Mouse (Mus musculus) intestine, embryonic 14.5 days (tissue): ENCODE measurements around the gene Tssk4. TPM values are rescaled to one million over a fixed set of nuclear protein-coding genes. Genes with fewer than 3 reads are reported as not detected.

Experiments
- ATAC-seq: fragments of 200-750 bp; cut with Nextera tagmentation; replicated peaks from 2 replicates; pipeline ENCODE4 v1.8.0; 2017; ENCODE audit warnings: low read depth, moderate number of reproducible peaks, moderate TSS enrichment, moderate library complexity; ENCODE audit not compliant: low FRiP score, low TSS enrichment
- DNase-seq: peaks from one replicate; pipeline ENCODE4 v3.0.0-alpha.2; 2018; ENCODE audit warnings: low spot score
- H3K27ac ChIP-seq: fragments of 300-500 bp; sonication (generic); 2 replicates; pipeline ENCODE4 v1.5.1; 2014; ENCODE audit warnings: low read depth, mild to moderate bottlenecking, control low read depth
- H3K27me3 ChIP-seq: fragments of 300-500 bp; sonication (generic); replicated peaks from 2 replicates; pipeline ENCODE4 v1.6.1; 2014; ENCODE audit warnings: low read length, control low read depth; ENCODE audit not compliant: control insufficient read depth, insufficient read depth
- H3K36me3 ChIP-seq: fragments of 300-500 bp; sonication (generic); 2 replicates; pipeline ENCODE4 v1.6.1; 2014; ENCODE audit warnings: low read length, control low read depth; ENCODE audit not compliant: control insufficient read depth, insufficient read depth
- H3K4me1 ChIP-seq: fragments of 300-500 bp; sonication (generic); replicated peaks from 2 replicates; pipeline ENCODE4 v1.6.1; 2014; ENCODE audit warnings: low read length, control low read depth, mixed read lengths; ENCODE audit not compliant: control insufficient read depth, insufficient read depth
- H3K4me2 ChIP-seq: fragments of 300-500 bp; sonication (generic); 2 replicates; pipeline ENCODE4 v1.6.1; 2014; ENCODE audit warnings: low read length
- H3K4me3 ChIP-seq: fragments of 300-500 bp; sonication (generic); 2 replicates; pipeline ENCODE4 v1.5.1; 2014; ENCODE audit warnings: low read depth, low read length, control low read depth, mixed read lengths
- H3K9ac ChIP-seq: fragments of 300-500 bp; sonication (generic); 2 replicates; pipeline ENCODE4 v1.6.1; 2014; ENCODE audit warnings: mild to moderate bottlenecking, low read length
- H3K9me3 ChIP-seq: fragments of 300-500 bp; sonication (generic); 2 replicates; pipeline ENCODE4 v1.6.1; 2016; ENCODE audit warnings: low read length, control low read depth; ENCODE audit not compliant: control insufficient read depth
- WGBS: fragments of 180-500 bp; shearing (Covaris S2); extraction: QIAGEN DNeasy Blood & Tissue Kit; methylation state at CpG from one replicate; pipeline ENCODE4 v1.1.7; 2014; 5-methylcytosine and 5-hydroxymethylcytosine counted together
- polyA plus RNA-seq: library from polyadenylated mRNA; unstranded; fragments of >200 nt; fragmentation: Nextera tagmentation; extraction: Ambion mirVana; gene quantifications from 2 replicates; pipeline ENCODE4 v1.2.1, GENCODE M21; 2014

Gene Tssk4
- polyA plus RNA-seq, 1 experiment from 2014 or later, result 1.9 TPM

GRCm38 (mm10) chr14:55615876-55616275, 34.1 kb upstream of the Tssk4 start:
- 44% methylated on average over 2 of the region's 2 CpGs for WGBS
- ATAC-seq, result no peak

GRCm38 (mm10) chr14:55616844-55617243, 33.1 kb upstream of the Tssk4 start:
- no peak for ATAC-seq
- H3K27me3 ChIP-seq, result no peaks in the 10 kb centered on the region
- no peak overlapping the region for H3K4me2 ChIP-seq
- H3K4me3 ChIP-seq, result no peak overlapping the region
- H3K36me3 ChIP-seq, result no peaks in the 10 kb centered on the region
- no peak overlapping the region for H3K9ac ChIP-seq
- WGBS, result 81% methylated on average over 2 of the region's 2 CpGs
- no peaks in the 10 kb centered on the region for H3K9me3 ChIP-seq
- H3K4me1 ChIP-seq, result no peaks in the 10 kb centered on the region; the same call in 1 of the 2 replicates
- DNase-seq, result no peak
- no peak overlapping the region for H3K27ac ChIP-seq

More at GRCm38 (mm10) chr14:55615876-55616275, 34.1 kb upstream of the Tssk4 start:
- Histone ChIP-seq H3K4me1 (no peaks in the 10 kb centered on the region; the same call in 1 of the 2 replicates), H3K4me3 (no peak overlapping the region), H3K9ac (no peak overlapping the region), H3K27me3 (no peaks in the 10 kb centered on the region), H3K27ac (no peak overlapping the region), H3K4me2 (no peak overlapping the region), H3K9me3 (no peaks in the 10 kb centered on the region), H3K36me3 (no peaks in the 10 kb centered on the region)
- no peak for DNase-seq

GRCm38 (mm10) chr14:55617822-55618221, 32.2 kb upstream of the Tssk4 start, which contains the start of gene Rec8:
TSS of gene Rec8 (plus strand) at chr14:55618037.
- peak within 1 kb of the TSS; percentile 25 for H3K4me3 ChIP-seq
- 8% methylated on average over 21 of the region's 21 CpGs for WGBS
- no peaks in the 10 kb centered on the region for H3K9me3 ChIP-seq
- H3K27me3 ChIP-seq, result no peaks in the 10 kb centered on the region
- peak within 1 kb of the TSS; percentile 43 for H3K4me2 ChIP-seq
- peak; percentile 66 for DNase-seq
- ATAC-seq, result peak; percentile 88
- H3K27ac ChIP-seq, result no peak within 1 kb of the TSS
- no peak within 1 kb of the TSS for H3K9ac ChIP-seq
- no peaks in the 10 kb centered on the region; the same call in 1 of the 2 replicates for H3K4me1 ChIP-seq
- H3K36me3 ChIP-seq, result no peaks in the 10 kb centered on the region

- H3K27me3 ChIP-seq, result no peaks in the 10 kb centered on the region
- H3K4me1 ChIP-seq, result no peaks in the 10 kb centered on the region; the same call in 1 of the 2 replicates
- WGBS, result 43% methylated on average over 22 of the region's 22 CpGs
- ATAC-seq, result no peak
- H3K27ac ChIP-seq, result no peak overlapping the region
- H3K9ac ChIP-seq, result no peak overlapping the region
- H3K9me3 ChIP-seq, result no peaks in the 10 kb centered on the region
- H3K36me3 ChIP-seq, result no peaks in the 10 kb centered on the region
- H3K4me2 ChIP-seq, result peak overlapping the region; percentile 43
- H3K4me3 ChIP-seq, result peak overlapping the region; percentile 25
- no peak for DNase-seq
Observed at GRCm38 (mm10) chr14:55618486-55619195, 31.3 kb upstream of the Tssk4 start.

- H3K9ac ChIP-seq, result no peak overlapping the region
- DNase-seq (no peak), ATAC-seq (no peak)
- H3K4me3 ChIP-seq, result no peak overlapping the region
- no peaks in the 10 kb centered on the region for H3K9me3 ChIP-seq
- no peaks in the 10 kb centered on the region for H3K4me1 ChIP-seq
- no peak overlapping the region for H3K4me2 ChIP-seq
- no peaks in the 10 kb centered on the region for H3K27me3 ChIP-seq
- no peak overlapping the region for H3K27ac ChIP-seq
- WGBS, result 81% methylated on average over 27 of the region's 27 CpGs
- H3K36me3 ChIP-seq, result peaks cover 93% of the 10 kb centered on the region
Observed at GRCm38 (mm10) chr14:55628077-55628827, 21.7 kb upstream of the Tssk4 start.

- 54% methylated on average over 5 of the region's 5 CpGs for WGBS
Observed at GRCm38 (mm10) chr14:55629312-55629711, 20.7 kb upstream of the Tssk4 start.

GRCm38 (mm10) chr14:55634874-55635522, 15.0 kb upstream of the Tssk4 start:
- no peak overlapping the region for H3K27ac ChIP-seq
- WGBS, result 4% methylated on average over 23 of the region's 23 CpGs
- DNase-seq (no peak), ATAC-seq (peak; percentile 44)
- H3K4me1 ChIP-seq, result peaks cover 3% of the 10 kb centered on the region; the same call in 1 of the 2 replicates
- H3K4me3 ChIP-seq, result peak overlapping the region; percentile 66
- H3K36me3 ChIP-seq, result peaks cover 78% of the 10 kb centered on the region
- peak overlapping the region; percentile 81 for H3K4me2 ChIP-seq
- H3K9ac ChIP-seq, result peak overlapping the region; percentile 58
- H3K27me3 ChIP-seq, result no peaks in the 10 kb centered on the region
- H3K9me3 ChIP-seq, result no peaks in the 10 kb centered on the region

More at GRCm38 (mm10) chr14:55629312-55629711, 20.7 kb upstream of the Tssk4 start:
- Histone ChIP-seq H3K27ac (no peak overlapping the region), H3K4me2 (no peak overlapping the region), H3K27me3 (no peaks in the 10 kb centered on the region), H3K36me3 (peaks cover 97% of the 10 kb centered on the region), H3K4me3 (no peak overlapping the region), H3K4me1 (no peaks in the 10 kb centered on the region; the same call in 1 of the 2 replicates), H3K9ac (no peak overlapping the region), H3K9me3 (no peaks in the 10 kb centered on the region)
- DNase-seq, result peak; percentile 66
- no peak for ATAC-seq

GRCm38 (mm10) chr14:55635523-55636007, 14.4 kb upstream of the Tssk4 start, which contains the start of gene Ipo4:
TSS of gene Ipo4 (minus strand) at chr14:55635957.
- DNase-seq (peak; percentile 91), ATAC-seq (peak; percentile 80)
- H3K4me2 ChIP-seq, result peak within 1 kb of the TSS; percentile 81
- no peak within 1 kb of the TSS for H3K27ac ChIP-seq
- H3K9me3 ChIP-seq, result no peaks in the 10 kb centered on the region
- no peaks in the 10 kb centered on the region for H3K27me3 ChIP-seq
- peaks cover 3% of the 10 kb centered on the region; the same call in 1 of the 2 replicates for H3K4me1 ChIP-seq
- peak within 1 kb of the TSS; percentile 66 for H3K4me3 ChIP-seq
- H3K9ac ChIP-seq, result peak within 1 kb of the TSS; percentile 58
- peaks cover 78% of the 10 kb centered on the region for H3K36me3 ChIP-seq
- WGBS, result 2% methylated on average over 27 of the region's 33 CpGs
